Mouse (Mus musculus) neural tube, embryonic 14.5 days (tissue): ENCODE results near the gene Glb1l. TPM values are rescaled to one million over a fixed set of nuclear protein-coding genes. Genes with fewer than 3 reads are reported as not detected.
A peak's percentile ranks its signal among the peaks of the same experiment; 100 is the strongest.

ENCODE experiments used
- ATAC-seq: fragments of 200-750 bp; cut with Nextera tagmentation; 2 replicates; pipeline ENCODE4 v1.8.0; 2017; ENCODE audit warnings: low read depth, mild to moderate bottlenecking, moderate TSS enrichment, moderate library complexity
- H3K27ac ChIP-seq: fragments of 300-500 bp; sonication (generic); 2 replicates; pipeline ENCODE4 v1.5.1; 2014; ENCODE audit warnings: low read depth, mild to moderate bottlenecking, control low read depth, low read length, moderate library complexity, mixed read lengths
- H3K27me3 ChIP-seq: fragments of 300-500 bp; sonication (generic); 2 replicates; pipeline ENCODE4 v1.6.1; 2014; ENCODE audit warnings: low read length; ENCODE audit not compliant: control insufficient read depth, insufficient read depth
- H3K36me3 ChIP-seq: fragments of 300-500 bp; sonication (generic); 2 replicates; pipeline ENCODE4 v1.6.1; 2014; ENCODE audit warnings: low read length, mixed read lengths; ENCODE audit not compliant: control insufficient read depth, insufficient read depth
- H3K4me1 ChIP-seq: fragments of 300-500 bp; sonication (generic); 2 replicates; pipeline ENCODE4 v1.6.1; 2014; ENCODE audit warnings: low read length; ENCODE audit not compliant: control insufficient read depth, insufficient read depth
- H3K4me2 ChIP-seq: fragments of 300-500 bp; sonication (generic); 2 replicates; pipeline ENCODE4 v1.6.1; 2014; ENCODE audit warnings: mild to moderate bottlenecking, low read depth, low read length, control low read depth
- H3K4me3 ChIP-seq: fragments of 300-500 bp; sonication (generic); 2 replicates; pipeline ENCODE4 v1.5.1; 2014; ENCODE audit warnings: low read depth, low read length, control low read depth, mixed read lengths
- H3K9ac ChIP-seq: fragments of 300-500 bp; sonication (generic); replicated peaks from 2 replicates; pipeline ENCODE4 v1.6.1; 2014; ENCODE audit warnings: low read depth, mild to moderate bottlenecking, control low read depth, low read length, mixed read lengths
- H3K9me3 ChIP-seq: fragments of 300-500 bp; sonication (generic); 2 replicates; pipeline ENCODE4 v1.6.1; 2016; ENCODE audit warnings: low read length; ENCODE audit not compliant: control insufficient read depth
- WGBS: fragments of 180-500 bp; shearing (Covaris S2); extraction: QIAGEN DNeasy Blood & Tissue Kit; methylation state at CpG from one replicate; pipeline ENCODE4 v1.1.7; 2014; 5-methylcytosine and 5-hydroxymethylcytosine counted together
- polyA plus RNA-seq: library from polyadenylated mRNA; unstranded; fragments of >200 nt; fragmentation: Nextera tagmentation; extraction: Ambion mirVana; gene quantifications from 2 replicates; pipeline ENCODE4 v1.2.1, GENCODE M21; 2014

The Glb1l gene
- polyA plus RNA-seq, 1 experiment from 2014 or later, result 15.6 TPM

DNA sequence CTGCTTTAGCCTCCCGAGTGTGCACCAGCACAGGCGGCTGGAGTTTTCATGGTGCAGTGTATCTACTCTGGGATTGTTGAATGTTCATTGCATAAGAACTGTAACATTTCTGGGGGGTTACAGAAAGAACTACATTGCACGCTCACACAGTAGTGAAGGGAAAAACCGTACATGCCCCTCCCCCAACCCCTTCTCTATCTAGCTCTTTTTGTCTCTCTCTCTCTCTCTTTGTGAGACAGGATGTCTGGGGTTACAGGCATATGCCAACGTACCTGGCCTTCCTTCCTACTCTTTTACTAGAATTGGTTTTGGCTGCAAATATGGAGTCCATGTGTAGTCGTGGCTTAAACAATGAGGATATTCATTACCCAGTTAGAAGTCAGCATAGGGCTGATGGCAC is 12.3 kb upstream of the Glb1l start:
- no peak for ATAC-seq
- peaks cover 27% of the 10 kb centered on the region for H3K27me3 ChIP-seq
- no peak overlapping the region for H3K4me3 ChIP-seq
- H3K9ac ChIP-seq, result no peak overlapping the region
- H3K36me3 ChIP-seq, result no peaks in the 10 kb centered on the region
- 85% methylated on average over 6 of the region's 6 CpGs for WGBS
- no peak overlapping the region for H3K4me2 ChIP-seq
- peaks cover 10% of the 10 kb centered on the region; the same call in 1 of the 2 replicates for H3K4me1 ChIP-seq
- H3K27ac ChIP-seq, result no peak overlapping the region
- no peaks in the 10 kb centered on the region for H3K9me3 ChIP-seq

DNA sequence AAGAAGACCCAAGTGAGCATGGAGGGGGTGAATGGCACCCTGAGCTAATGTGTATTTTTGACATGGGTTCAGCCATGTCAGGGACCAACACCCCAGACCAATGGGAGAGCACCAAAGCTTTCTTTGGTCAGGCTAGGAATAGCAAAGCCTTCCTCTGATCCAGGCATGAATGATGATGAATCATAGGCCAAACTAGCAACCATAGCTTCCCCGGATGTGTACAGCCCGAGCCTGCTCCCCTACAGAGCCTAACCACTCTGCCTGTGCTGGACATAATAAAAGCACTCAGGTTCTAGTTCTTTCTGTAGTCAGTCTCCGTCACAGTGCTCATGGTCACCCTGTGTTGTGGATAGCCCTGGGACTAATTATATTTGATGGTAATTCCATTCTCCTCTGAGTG is 10.9 kb upstream of the Glb1l start:
- Histone ChIP-seq H3K27me3 (peaks cover 35% of the 10 kb centered on the region), H3K27ac (no peak overlapping the region), H3K4me3 (no peak overlapping the region), H3K9ac (no peak overlapping the region), H3K9me3 (no peaks in the 10 kb centered on the region), H3K4me2 (no peak overlapping the region), H3K36me3 (no peaks in the 10 kb centered on the region), H3K4me1 (peaks cover 10% of the 10 kb centered on the region; the same call in 1 of the 2 replicates)
- 87% methylated on average over 3 of the region's 3 CpGs for WGBS
- no peak for ATAC-seq

DNA sequence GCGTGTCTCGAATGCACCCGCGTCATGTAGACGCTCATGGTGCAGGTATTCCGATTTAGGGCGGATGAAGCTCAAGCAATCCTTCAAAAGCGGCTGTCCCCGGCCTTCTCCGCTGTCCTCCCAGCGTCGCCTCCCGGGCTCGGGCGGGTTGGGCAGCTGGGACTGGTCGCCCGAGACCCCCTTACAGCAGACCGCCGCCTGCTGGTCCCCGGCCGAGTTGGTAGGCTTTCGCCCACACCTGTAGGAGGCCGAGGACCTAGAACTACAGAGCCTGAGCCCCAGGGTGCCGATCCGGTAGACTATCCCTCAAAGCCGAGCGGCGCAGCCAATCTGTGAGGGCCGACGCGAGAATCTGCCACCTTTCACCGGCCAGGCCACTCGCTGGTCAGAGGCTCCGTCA is 8.9 kb upstream of the Glb1l start, which contains the start of gene Tuba4a:
TSS of gene Tuba4a (minus strand) at position 335 of the 400 bp plus-strand sequence.
- Histone ChIP-seq H3K4me1 (peaks cover 10% of the 10 kb centered on the region; the same call in 1 of the 2 replicates), H3K27ac (no peak within 1 kb of the TSS), H3K27me3 (peaks cover 35% of the 10 kb centered on the region), H3K9me3 (no peaks in the 10 kb centered on the region), H3K4me3 (peak within 1 kb of the TSS; percentile 44), H3K4me2 (peak within 1 kb of the TSS; percentile 78), H3K9ac (peak within 1 kb of the TSS; percentile 51), H3K36me3 (peaks cover 5% of the 10 kb centered on the region; the same call in 1 of the 2 replicates)
- ATAC-seq, result peak; percentile 57
- under 1% methylated on average over 34 of the region's 34 CpGs for WGBS

DNA sequence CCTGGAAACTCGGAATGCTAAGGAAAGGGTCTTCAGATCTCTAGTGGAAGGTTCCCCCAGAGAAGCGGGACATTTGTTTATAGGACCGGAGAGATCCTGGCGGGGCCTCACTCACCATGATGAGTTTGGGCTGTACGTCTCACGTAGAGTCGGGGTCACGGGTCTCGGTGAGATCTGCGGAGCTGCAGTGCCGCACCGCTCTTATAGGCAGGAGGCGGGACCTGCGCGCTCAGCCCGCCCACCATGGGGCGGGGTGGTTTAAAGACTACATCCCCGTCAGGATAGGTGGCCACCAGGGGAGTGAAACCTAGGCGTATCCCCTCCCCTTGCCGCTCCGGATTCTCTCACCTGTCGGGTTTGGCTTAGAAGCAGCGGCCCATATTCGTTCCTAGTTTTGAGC is 8.5 kb upstream of the Glb1l start:
- Histone ChIP-seq H3K4me1 (peaks cover 10% of the 10 kb centered on the region; the same call in 1 of the 2 replicates), H3K27ac (no peak overlapping the region), H3K4me3 (peak overlapping the region; percentile 44), H3K4me2 (peak overlapping the region; percentile 78), H3K9ac (peak overlapping the region; percentile 51), H3K27me3 (peaks cover 35% of the 10 kb centered on the region), H3K36me3 (peaks cover 10% of the 10 kb centered on the region; the same call in 1 of the 2 replicates), H3K9me3 (no peaks in the 10 kb centered on the region)
- under 1% methylated on average over 22 of the region's 24 CpGs for WGBS
- peak; percentile 90 for ATAC-seq

DNA sequence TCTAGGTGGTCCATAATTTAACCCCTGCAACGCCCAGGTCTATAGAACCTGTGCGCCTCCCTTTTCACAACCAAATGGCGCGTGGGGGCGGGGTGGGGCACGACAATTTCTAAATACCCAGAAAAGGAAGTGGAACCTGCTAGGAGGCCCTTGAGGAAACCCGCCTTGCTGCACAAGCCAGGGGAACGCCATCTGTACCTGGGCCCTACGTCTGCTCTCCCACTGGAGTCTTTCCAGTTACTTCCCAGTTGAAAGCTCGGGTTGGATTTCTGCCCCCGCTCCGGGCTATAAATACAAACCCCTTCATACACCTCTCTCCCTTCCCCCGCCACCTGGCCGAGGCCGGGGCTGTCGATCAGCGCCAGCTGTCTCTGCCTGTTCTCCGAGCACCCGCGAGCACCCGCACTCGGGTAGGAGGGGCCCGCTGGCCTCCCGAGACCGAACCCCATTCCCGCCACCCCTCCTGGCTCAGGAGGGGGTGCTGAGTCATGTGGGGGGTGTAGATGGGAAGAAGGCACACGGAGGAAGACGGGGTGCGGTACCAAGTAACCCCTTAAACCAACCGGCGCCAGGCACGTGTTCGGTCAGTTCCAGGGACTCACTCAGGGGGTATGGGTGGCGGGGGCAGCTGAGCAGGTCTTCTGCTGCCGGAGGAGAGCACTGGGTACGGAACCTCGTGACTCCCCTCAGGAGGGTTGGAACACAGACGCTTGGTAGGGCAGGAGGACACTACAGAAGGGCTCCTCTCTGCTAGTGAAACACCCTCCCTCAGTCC is 7.8 kb upstream of the Glb1l start:
- peak overlapping the region; percentile 44 for H3K4me3 ChIP-seq
- H3K4me1 ChIP-seq, result peaks cover 10% of the 10 kb centered on the region; the same call in 1 of the 2 replicates
- no peak overlapping the region for H3K27ac ChIP-seq
- peak overlapping the region; percentile 28; the same call in 1 of the 2 replicates for H3K9ac ChIP-seq
- H3K9me3 ChIP-seq, result no peaks in the 10 kb centered on the region
- ATAC-seq, result peak; percentile 72; the same call in 1 of the 2 replicates
- peaks cover 16% of the 10 kb centered on the region for H3K36me3 ChIP-seq
- peaks cover 35% of the 10 kb centered on the region for H3K27me3 ChIP-seq
- H3K4me2 ChIP-seq, result peak overlapping the region; percentile 78
- 2% methylated on average over 38 of the region's 38 CpGs for WGBS

DNA sequence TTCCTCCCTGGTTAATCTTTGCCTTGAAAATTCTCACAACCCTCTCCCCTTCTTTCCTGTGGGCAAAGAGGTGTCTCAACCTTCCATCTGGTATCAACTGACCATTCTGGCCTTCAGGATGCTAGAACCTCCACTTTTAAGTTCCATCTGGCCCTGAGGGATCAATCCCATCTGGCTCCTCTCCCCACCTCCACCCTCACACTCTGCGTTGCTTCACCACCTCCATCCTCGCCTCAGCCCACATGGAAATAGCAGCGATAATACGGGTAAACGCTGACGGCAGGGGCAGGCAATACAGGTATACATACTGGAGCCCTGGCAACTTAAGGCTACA is 7.2 kb upstream of the Glb1l start:
- Histone ChIP-seq H3K9me3 (no peaks in the 10 kb centered on the region), H3K4me1 (peaks cover 10% of the 10 kb centered on the region; the same call in 1 of the 2 replicates), H3K4me3 (no peak overlapping the region), H3K27ac (no peak overlapping the region), H3K27me3 (peaks cover 32% of the 10 kb centered on the region), H3K9ac (no peak overlapping the region), H3K4me2 (peak overlapping the region; percentile 78; the same call in 1 of the 2 replicates), H3K36me3 (peaks cover 18% of the 10 kb centered on the region)
- WGBS, result 3% methylated on average over 6 of the region's 6 CpGs
- no peak for ATAC-seq

DNA sequence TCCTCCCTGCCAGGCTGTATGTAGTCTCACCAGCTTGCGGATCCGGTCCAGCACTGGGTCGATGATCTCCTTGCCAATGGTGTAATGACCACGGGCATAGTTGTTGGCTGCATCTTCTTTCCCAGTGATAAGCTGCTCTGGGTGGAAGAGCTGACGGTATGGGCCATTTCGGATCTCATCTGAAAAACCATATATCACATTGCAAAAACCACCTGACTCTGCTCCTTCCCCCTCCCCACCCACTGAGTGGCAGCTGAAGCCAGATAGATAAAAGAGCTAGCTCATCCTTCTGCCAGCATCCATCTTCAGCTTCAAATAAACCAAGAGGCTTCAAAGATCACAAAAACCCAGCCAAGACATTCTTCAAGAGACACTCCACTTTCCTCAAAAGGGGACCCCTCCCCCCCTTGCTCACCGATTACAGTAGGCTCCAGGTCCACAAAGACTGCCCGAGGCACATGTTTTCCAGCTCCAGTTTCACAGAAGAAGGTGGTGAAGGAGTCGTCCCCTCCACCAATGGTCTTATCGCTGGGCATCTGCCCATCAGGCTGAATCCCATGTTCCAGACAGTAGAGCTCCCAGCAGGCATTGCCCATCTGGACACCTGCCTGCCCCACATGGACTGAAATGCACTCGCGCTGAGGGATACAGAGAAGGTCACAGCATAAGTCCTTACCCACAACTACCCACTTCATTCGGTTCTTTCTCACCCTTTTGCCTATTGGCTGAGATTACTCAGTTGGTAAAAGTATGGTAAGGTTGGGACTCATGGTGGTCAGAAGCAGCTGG is 6.4 kb upstream of the Glb1l start:
- Histone ChIP-seq H3K36me3 (peaks cover 18% of the 10 kb centered on the region), H3K27me3 (peaks cover 32% of the 10 kb centered on the region), H3K4me2 (no peak overlapping the region), H3K9me3 (no peaks in the 10 kb centered on the region), H3K4me3 (no peak overlapping the region), H3K4me1 (peaks cover 12% of the 10 kb centered on the region), H3K9ac (no peak overlapping the region), H3K27ac (no peak overlapping the region)
- ATAC-seq, result no peak
- 80% methylated on average over 13 of the region's 13 CpGs for WGBS

DNA sequence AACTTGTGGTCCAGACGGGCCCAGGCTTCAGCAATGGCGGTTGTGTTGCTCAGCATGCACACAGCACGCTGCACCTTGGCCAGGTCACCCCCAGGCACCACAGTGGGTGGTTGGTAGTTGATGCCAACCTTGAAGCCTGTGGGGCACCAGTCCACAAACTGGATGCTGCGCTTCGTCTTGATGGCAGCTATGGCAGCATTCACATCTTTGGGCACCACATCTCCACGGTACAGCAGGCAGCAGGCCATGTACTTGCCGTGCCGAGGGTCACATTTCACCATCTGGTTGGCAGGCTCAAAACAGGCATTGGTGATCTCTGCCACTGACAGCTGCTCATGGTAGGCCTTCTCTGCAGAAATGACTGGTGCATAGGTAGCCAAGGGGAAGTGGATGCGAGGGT is 5.2 kb upstream of the Glb1l start:
- peaks cover 20% of the 10 kb centered on the region for H3K4me1 ChIP-seq

DNA sequence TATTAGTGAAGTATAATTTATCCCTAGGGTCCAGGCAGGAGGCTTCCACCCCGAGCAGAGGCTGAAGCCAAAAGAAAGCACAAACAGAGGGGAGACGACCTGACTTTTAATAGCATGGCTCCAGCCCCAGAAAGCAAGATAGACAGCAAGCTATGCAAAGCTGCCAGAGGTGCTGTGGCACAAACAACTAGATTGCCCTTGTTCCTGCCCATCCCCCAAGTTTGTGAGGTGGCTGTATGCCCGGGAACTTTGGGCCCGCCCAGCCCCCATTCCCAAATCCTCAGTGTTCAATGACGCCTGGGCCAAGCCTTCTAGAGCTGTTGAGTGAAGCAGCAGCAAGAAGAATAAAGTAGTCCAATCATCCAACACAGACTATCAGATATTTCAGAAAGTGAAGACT is 4.3 kb upstream of the Glb1l start:
- no peak overlapping the region for H3K27ac ChIP-seq
- WGBS, result 72% methylated on average over 5 of the region's 5 CpGs
- H3K9ac ChIP-seq, result no peak overlapping the region
- no peak overlapping the region for H3K4me3 ChIP-seq
- H3K4me1 ChIP-seq, result peaks cover 25% of the 10 kb centered on the region
- peaks cover 18% of the 10 kb centered on the region for H3K36me3 ChIP-seq
- no peak for ATAC-seq
- H3K9me3 ChIP-seq, result no peaks in the 10 kb centered on the region
- no peak overlapping the region for H3K4me2 ChIP-seq
- peaks cover 19% of the 10 kb centered on the region for H3K27me3 ChIP-seq

More for the DNA sequence above, 5.2 kb upstream of the Glb1l start:
- no peak overlapping the region for H3K4me3 ChIP-seq
- no peak overlapping the region for H3K27ac ChIP-seq
- no peaks in the 10 kb centered on the region for H3K9me3 ChIP-seq
- no peak overlapping the region for H3K9ac ChIP-seq
- H3K27me3 ChIP-seq, result peaks cover 26% of the 10 kb centered on the region
- H3K36me3 ChIP-seq, result peaks cover 18% of the 10 kb centered on the region
- ATAC-seq, result no peak
- WGBS, result 93% methylated on average over 9 of the region's 9 CpGs
- H3K4me2 ChIP-seq, result no peak overlapping the region
